Mouse (Mus musculus) ES-E14 (cell line): ENCODE measurements around the gene Tlr5. TPM values are rescaled to one million over a fixed set of nuclear protein-coding genes. Genes with fewer than 3 reads are reported as not detected.

Experiments
- DNase-seq: peaks from one replicate; pipeline ENCODE4 v3.0.0-alpha.2; 2013; ENCODE audit warnings: low read depth, low spot score
- H3K27ac ChIP-seq: 2 replicates; pipeline ENCODE4 v1.5.1; 2012; ENCODE audit warnings: low read depth, mild to moderate bottlenecking, low read length, moderate library complexity, mixed read lengths; ENCODE audit not compliant: poor library complexity, insufficient read depth, severe bottlenecking
- H3K36me3 ChIP-seq: 2 replicates; pipeline ENCODE4 v1.6.1; 2012; ENCODE audit warnings: mild to moderate bottlenecking, low read length, moderate library complexity, mixed read lengths; ENCODE audit not compliant: control insufficient read depth, poor library complexity, insufficient read depth, severe bottlenecking
- H3K4me1 ChIP-seq, 2 experiments: fragments of 150-350 bp in 1 of 2; sonication (generic) in 1 of 2; 2 replicates each; pipeline ENCODE4 v1.6.1; 2012; ENCODE audit warnings: low read length in 2 of 2, mild to moderate bottlenecking in 1 of 2, mixed read lengths in 1 of 2; ENCODE audit not compliant: control insufficient read depth in 2 of 2, insufficient read depth in 2 of 2, poor library complexity in 1 of 2
- H3K4me3 ChIP-seq, 2 experiments: fragments of 150-350 bp in 1 of 2; sonication (generic) in 1 of 2; 2 replicates each; pipeline ENCODE4 v1.5.1; 2012; ENCODE audit warnings: low read length in 2 of 2, low read depth in 1 of 2, mild to moderate bottlenecking in 1 of 2, mixed read lengths in 1 of 2; ENCODE audit not compliant: insufficient read depth in 1 of 2, poor library complexity in 1 of 2, severe bottlenecking in 1 of 2
- H3K9ac ChIP-seq: 2 replicates; pipeline ENCODE4 v1.6.1; 2012; ENCODE audit warnings: low read depth, mild to moderate bottlenecking, low read length, mixed read lengths; ENCODE audit not compliant: poor library complexity, insufficient read depth, severe bottlenecking
- H3K9me3 ChIP-seq: fragments of 150-350 bp; sonication (generic); 2 replicates; pipeline ENCODE4 v1.6.1; 2012; ENCODE audit warnings: low read depth, mild to moderate bottlenecking, low read length; ENCODE audit not compliant: control insufficient read depth, insufficient read depth
- CHD2 ChIP-seq: IDR thresholded peaks from 2 replicates; pipeline ENCODE4 v1.6.1; 2014; ENCODE audit warnings: mild to moderate bottlenecking, low read depth, low read length, inconsistent platforms
- HCFC1 ChIP-seq: IDR thresholded peaks from 2 replicates; pipeline ENCODE4 v1.6.1; 2012; ENCODE audit warnings: low read length, inconsistent platforms, borderline replicate concordance; ENCODE audit not compliant: insufficient read depth
- MAFK ChIP-seq: IDR thresholded peaks from 2 replicates; pipeline ENCODE4 v1.6.1; 2014; ENCODE audit warnings: mild to moderate bottlenecking, low read depth, low read length, inconsistent platforms; ENCODE audit not compliant: insufficient read depth
- ZC3H11A ChIP-seq: IDR thresholded peaks from 2 replicates; pipeline ENCODE4 v1.6.1; 2012; ENCODE audit warnings: low read depth, mild to moderate bottlenecking, inconsistent platforms, low read length, borderline replicate concordance
- ZNF384 ChIP-seq: IDR thresholded peaks from 2 replicates; pipeline ENCODE4 v1.6.1; 2012; ENCODE audit warnings: low read depth, low read length, inconsistent platforms
- in situ Hi-C, 2 experiments: fragments of 600-800 bp; cut with MboI; formaldehyde crosslinking; loops; one replicate each; pipeline ENCODE4 v1.15.1; 2025; ENCODE audit warnings: low sequenced_read_pairs in 2 of 2, inconsistent platforms in 1 of 2; ENCODE audit not compliant: unreplicated experiment in 2 of 2
- total RNA-seq: library from RNA; depleted of rRNA; stranded (reverse); fragments of 300-350 nt; gene quantifications from 2 replicates; pipeline ENCODE4 v1.2.3, GENCODE M21; 2012

The Tlr5 gene
- total RNA-seq, 1 experiment: 0.54 TPM

- no peak for DNase-seq
- Histone ChIP-seq H3K4me3 (no peak overlapping the region), H3K9me3 (no peaks in the 10 kb centered on the region), H3K9ac (no peak overlapping the region), H3K4me1 (peaks cover 0 to 4% of the 10 kb centered on the region in 2 experiments; a peak in 1 of 4 replicates), H3K36me3 (no peaks in the 10 kb centered on the region), H3K27ac (no peak overlapping the region)
- in situ Hi-C loops: no loop called here
- TF ChIP-seq MAFK (no peak), ZC3H11A (no peak), CHD2 (no peak), ZNF384 (no peak), HCFC1 (no peak)
These were observed 35.8 kb upstream of the Tlr5 start for GRCm38 (mm10) chr1:182918718-182919346.

- in situ Hi-C loops: no loop called here
These were observed 31.8 kb upstream of the Tlr5 start for GRCm38 (mm10) chr1:182922824-182923223.

GRCm38 (mm10) chr1:182926465-182926864 is 28.1 kb upstream of the Tlr5 start:
- in situ Hi-C loops: no loop called here
- Histone ChIP-seq H3K9ac (no peak overlapping the region), H3K27ac (no peak overlapping the region), H3K9me3 (no peaks in the 10 kb centered on the region), H3K4me1 (peaks cover 0 to 4% of the 10 kb centered on the region in 2 experiments; a peak in 1 of 4 replicates), H3K4me3 (no peak overlapping the region), H3K36me3 (no peaks in the 10 kb centered on the region)
- no peak for DNase-seq
- TF ChIP-seq HCFC1 (no peak), ZC3H11A (no peak), ZNF384 (no peak), MAFK (no peak), CHD2 (no peak)

More at GRCm38 (mm10) chr1:182922824-182923223, 31.8 kb upstream of the Tlr5 start:
- no peaks in the 10 kb centered on the region for H3K36me3 ChIP-seq
- no peak overlapping the region for H3K27ac ChIP-seq
- no peak overlapping the region for H3K9ac ChIP-seq
- H3K4me3 ChIP-seq: no peak overlapping the region
- H3K9me3 ChIP-seq: no peaks in the 10 kb centered on the region
- TF ChIP-seq ZC3H11A (no peak), ZNF384 (no peak), CHD2 (no peak)
- peaks cover 0 to 4% of the 10 kb centered on the region in 2 experiments; a peak in 1 of 4 replicates for H3K4me1 ChIP-seq
- no peak for DNase-seq

- H3K27ac ChIP-seq: no peak overlapping the region
- no peaks in the 10 kb centered on the region for H3K4me1 ChIP-seq
- DNase-seq: no peak
- TF ChIP-seq ZNF384: no peak
- no peak for TF ChIP-seq CHD2
- TF ChIP-seq MAFK: no peak
- TF ChIP-seq ZC3H11A: no peak
- TF ChIP-seq HCFC1: no peak
- no peaks in the 10 kb centered on the region for H3K36me3 ChIP-seq
- H3K9me3 ChIP-seq: no peaks in the 10 kb centered on the region
- no peak overlapping the region for H3K9ac ChIP-seq
- in situ Hi-C loops: no loop called here
- no peak overlapping the region for H3K4me3 ChIP-seq
These were observed 26.4 kb upstream of the Tlr5 start for GRCm38 (mm10) chr1:182927878-182928851.
